Mouse (Mus musculus) embryonic fibroblast, embryonic 13.5 days (primary cell): ENCODE measurements around the gene Fam53b.

Experiments used
- CTCF ChIP-seq: IDR thresholded peaks from 2 replicates; pipeline ENCODE4 v1.5.1; 2011; ENCODE audit warnings: mild to moderate bottlenecking, control low read depth, low read length, moderate library complexity, borderline replicate concordance; ENCODE audit not compliant: insufficient read depth
- POLR2A ChIP-seq: IDR thresholded peaks from 2 replicates; pipeline ENCODE4 v1.6.1; 2011; ENCODE audit warnings: low read depth, mild to moderate bottlenecking, control low read depth, low read length, moderate library complexity

DNA sequence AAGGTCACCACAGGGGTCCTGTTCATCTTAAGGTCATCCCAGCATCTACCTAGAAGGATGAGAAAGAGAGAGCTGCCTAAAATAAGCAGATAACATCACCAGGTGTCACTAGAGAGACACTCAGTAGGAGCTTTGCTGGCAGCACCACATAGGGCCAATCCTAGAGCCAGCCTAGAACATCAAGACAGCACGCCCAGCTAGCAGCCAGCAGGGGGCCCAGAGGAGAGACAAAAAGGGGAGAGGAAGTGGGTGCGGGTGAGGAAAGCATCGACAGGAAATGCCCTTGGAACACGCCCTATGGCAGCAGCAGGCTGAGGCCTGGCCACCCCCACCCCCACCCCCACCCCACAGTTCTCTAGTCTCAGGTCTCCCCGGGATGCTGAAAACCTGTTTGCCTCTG is 78.5 kb downstream of the Fam53b start:
- TF ChIP-seq CTCF (no peak), POLR2A (no peak)
